Mouse (Mus musculus) C2C12 (cell line): Measurements from ENCODE around the gene Dmd.

ENCODE experiments used
- CEBPB ChIP-seq: IDR thresholded peaks from one replicate; pipeline ENCODE4 v1.6.1; 2011; ENCODE audit warnings: low read depth, mild to moderate bottlenecking, control low read depth, moderate library complexity
- CTCF ChIP-seq: IDR thresholded peaks from one replicate; pipeline ENCODE4 v1.5.1; 2011; ENCODE audit not compliant: control insufficient read depth, insufficient read depth, insufficient read length
- MAX ChIP-seq: IDR thresholded peaks from one replicate; pipeline ENCODE4 v1.6.1; 2011; ENCODE audit warnings: mild to moderate bottlenecking, control low read depth
- MYOD1 ChIP-seq: IDR thresholded peaks from one replicate; pipeline ENCODE4 v1.6.1; 2011; ENCODE audit warnings: low read depth; ENCODE audit not compliant: control insufficient read depth, insufficient read length
- MYOG ChIP-seq: IDR thresholded peaks from one replicate; pipeline ENCODE4 v1.6.1; 2011; ENCODE audit not compliant: control insufficient read depth, insufficient read length; ENCODE audit errors: extremely low read depth
- USF1 ChIP-seq: IDR thresholded peaks from one replicate; pipeline ENCODE4 v1.6.1; 2011; ENCODE audit warnings: low read depth, mild to moderate bottlenecking, control low read depth, moderate library complexity

DNA sequence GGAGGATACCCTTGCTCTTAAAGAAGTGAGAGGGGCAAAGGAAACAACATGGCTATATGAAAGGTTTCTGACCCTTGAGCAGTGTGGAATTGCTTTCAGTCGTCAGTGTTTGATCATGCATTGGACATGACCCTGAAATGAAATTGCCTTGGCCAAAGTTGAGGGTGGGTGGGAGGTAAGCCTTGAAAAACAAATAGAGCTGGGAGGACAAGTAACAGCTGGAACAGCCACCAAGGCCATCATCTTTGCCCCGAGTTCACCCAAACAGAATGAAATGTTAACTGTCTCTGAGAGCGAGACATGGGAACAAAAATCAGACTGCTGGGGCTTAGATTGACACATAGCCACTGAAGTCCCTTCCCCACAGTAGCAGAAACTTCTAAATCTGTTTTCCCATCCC, 2100.9 kb downstream of the Dmd start:
- TF ChIP-seq CTCF (no peak), MYOG (no peak), MYOD1 (no peak), MAX (no peak), CEBPB (no peak), USF1 (no peak)
